Mouse (Mus musculus): ENCODE results near the gene 1700030K09Rik. TPM values are rescaled to one million over a fixed set of nuclear protein-coding genes. Genes with fewer than 3 reads are reported as not detected.

The 1700030K09Rik gene
- total RNA-seq (2017): 6.4 and 9.3 TPM in 2 replicates

DNA sequence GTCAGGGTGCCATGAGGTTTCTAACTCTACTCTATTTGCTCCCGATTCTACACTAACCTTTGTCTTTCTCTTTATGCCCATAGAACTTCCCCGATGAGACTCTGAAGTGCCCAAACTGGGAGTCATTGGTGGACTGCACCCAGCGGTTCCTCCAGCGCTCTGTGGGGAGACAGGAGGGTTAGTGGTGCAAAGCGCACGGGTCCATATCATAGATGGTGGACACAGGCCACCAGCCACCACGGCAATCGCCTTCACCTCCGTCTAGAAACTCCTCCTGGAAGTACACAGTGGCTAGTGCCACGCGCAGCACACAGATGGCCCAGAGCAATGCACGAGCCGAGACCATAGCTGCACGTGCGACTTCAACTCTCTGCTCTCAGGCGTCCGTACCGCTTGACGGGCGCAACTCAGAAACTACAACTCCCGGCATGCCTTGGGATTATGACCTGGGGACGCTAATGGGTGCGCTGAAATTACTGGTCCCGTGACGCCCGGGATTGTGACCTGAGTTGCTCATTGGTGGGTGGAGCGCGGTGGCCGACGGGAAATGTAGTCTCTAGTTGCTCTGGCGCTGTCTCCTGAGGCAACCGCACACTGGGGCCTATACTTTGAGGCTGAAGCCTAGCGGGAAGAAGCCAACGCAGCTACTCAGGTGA, at the start of gene 1700030K09Rik, which contains the start of gene Calr3:
1700030K09Rik (plus strand) TSS at position 543 of the 656 bp plus-strand sequence.
Calr3 (minus strand) TSS at position 533 of the 656 bp plus-strand sequence.
- ATAC-seq (replicated peaks in 1 of 2; ENCODE audit: insufficient read depth in 1 of 2, low FRiP score in 2 of 2, low TSS enrichment in 1 of 2, low read depth in 1 of 2, poor library complexity in 2 of 2, severe bottlenecking in 2 of 2): peak; percentile 100

DNA sequence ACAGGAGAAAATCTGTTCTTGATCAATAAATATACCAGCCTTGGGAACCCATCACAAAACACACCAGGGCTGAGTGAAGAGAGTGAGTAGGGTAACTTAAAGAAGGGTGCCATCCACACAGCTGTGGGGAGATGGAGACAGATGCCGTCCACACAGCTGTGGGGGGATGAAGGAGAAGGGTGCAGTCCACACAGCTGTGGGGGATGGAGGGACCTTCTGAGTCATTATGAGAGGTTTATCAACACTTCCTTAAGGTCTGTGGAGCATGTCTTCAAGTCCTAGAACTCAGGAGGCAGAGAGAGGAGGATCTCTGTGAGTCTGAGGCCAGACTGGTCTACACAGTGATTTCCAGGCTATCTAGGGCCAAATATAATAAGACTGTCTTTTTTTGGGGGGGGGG, 42.3 kb upstream of the 1700030K09Rik start:
- no peak for ATAC-seq (replicated peaks in 1 of 2; ENCODE audit: insufficient read depth in 1 of 2, low FRiP score in 2 of 2, low TSS enrichment in 1 of 2, low read depth in 1 of 2, poor library complexity in 2 of 2, severe bottlenecking in 2 of 2)

DNA sequence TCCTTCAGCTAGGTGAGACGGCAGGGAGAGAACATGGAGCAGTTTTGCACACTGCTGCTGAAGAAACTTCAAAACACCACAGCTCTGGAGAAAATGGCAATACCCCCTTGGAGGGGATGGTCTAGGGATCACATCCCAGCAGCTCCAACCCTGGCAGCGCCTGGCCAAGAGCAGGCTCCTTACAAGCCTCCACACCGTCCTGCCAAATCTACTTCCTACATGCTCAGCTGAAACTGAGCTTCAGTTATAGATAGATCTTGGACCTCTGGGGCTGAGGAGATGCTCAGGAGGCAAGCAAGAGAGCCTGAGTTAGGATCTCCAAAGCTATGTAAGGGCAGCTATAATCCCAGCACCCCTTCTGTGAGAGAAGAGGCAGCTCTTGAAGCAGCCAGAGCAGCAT, 40.7 kb upstream of the 1700030K09Rik start:
- no peak for ATAC-seq (replicated peaks in 1 of 2; ENCODE audit: insufficient read depth in 1 of 2, low FRiP score in 2 of 2, low TSS enrichment in 1 of 2, low read depth in 1 of 2, poor library complexity in 2 of 2, severe bottlenecking in 2 of 2)

DNA sequence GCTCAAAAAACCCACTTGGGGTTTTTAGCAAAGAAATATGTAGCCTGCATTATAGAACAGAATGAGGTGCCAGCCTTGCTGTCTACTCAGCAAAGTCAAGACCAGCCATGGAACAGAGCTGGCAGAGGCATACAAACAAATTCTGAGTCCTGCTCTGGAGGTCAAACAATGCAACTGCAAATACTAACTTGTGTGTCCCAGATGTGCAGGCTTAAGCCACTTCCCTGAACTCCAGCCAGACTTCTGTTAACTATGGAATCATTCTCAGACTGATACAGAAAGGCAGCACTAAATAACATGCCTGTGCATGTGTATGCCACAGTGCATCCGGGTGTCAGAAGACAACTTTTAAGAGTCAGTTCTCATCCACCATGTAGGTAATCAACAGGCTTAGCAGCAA, 35.8 kb upstream of the 1700030K09Rik start:
- ATAC-seq (replicated peaks in 1 of 2; ENCODE audit: insufficient read depth in 1 of 2, low FRiP score in 2 of 2, low TSS enrichment in 1 of 2, low read depth in 1 of 2, poor library complexity in 2 of 2, severe bottlenecking in 2 of 2): no peak

DNA sequence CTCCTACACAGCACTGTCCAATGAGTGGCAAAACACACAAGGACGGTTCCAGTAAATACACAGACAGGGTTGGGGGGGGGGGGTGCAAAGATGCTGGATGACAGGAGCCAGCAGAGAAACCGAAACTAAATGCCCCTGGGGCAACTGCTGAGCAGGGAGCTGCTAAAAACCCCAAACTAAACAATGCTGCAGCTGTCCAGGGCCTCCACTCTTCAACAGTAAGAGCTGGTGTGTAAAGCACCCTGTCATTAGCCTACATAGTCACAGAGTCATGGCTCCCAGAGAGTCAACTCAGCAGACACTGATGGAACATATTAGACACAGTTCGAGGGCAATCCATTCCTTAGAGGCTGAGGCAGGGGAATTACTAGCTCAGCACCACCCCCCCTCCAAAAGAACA, 34.2 kb upstream of the 1700030K09Rik start:
- no peak for ATAC-seq (replicated peaks in 1 of 2; ENCODE audit: insufficient read depth in 1 of 2, low FRiP score in 2 of 2, low TSS enrichment in 1 of 2, low read depth in 1 of 2, poor library complexity in 2 of 2, severe bottlenecking in 2 of 2)

DNA sequence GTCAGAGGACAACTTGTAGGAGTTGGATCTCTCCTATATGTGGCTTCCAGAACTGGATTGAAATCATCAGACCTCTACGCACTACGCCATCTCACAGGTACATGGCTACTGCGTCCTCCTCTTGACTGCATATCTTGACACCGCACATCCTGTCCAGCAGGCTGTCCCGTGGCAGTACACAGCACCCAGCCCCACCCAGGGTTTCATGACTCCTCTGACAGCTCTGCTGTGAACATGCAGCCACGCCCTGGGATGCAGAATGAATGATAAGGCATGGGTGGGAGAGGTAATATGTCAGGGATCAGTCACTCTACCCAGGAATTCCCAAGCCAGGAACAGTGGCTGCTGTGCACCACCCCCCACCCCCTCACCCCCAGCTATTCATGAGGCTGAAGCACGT, 29.8 kb upstream of the 1700030K09Rik start:
- no peak for ATAC-seq (replicated peaks in 1 of 2; ENCODE audit: insufficient read depth in 1 of 2, low FRiP score in 2 of 2, low TSS enrichment in 1 of 2, low read depth in 1 of 2, poor library complexity in 2 of 2, severe bottlenecking in 2 of 2)

DNA sequence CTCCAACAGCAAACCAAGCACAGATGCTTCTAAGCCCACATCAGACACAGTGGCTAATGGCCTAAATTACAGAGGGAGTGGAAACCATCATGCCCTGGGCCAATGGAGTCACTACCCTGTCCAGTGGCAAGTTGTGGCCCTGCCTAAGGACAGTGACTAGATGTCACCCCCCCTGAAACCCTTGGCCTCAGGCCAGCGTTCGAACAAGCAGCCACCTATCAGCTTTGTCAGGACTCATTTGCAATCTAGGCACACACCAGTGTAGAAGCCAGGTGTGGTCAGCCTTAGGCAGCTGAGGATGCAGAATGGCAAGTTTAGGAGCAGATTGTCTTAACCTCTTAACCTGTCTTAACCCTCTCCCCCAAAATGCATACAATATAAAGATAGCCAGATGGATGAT, 28.4 kb upstream of the 1700030K09Rik start:
- no peak for ATAC-seq (replicated peaks in 1 of 2; ENCODE audit: insufficient read depth in 1 of 2, low FRiP score in 2 of 2, low TSS enrichment in 1 of 2, low read depth in 1 of 2, poor library complexity in 2 of 2, severe bottlenecking in 2 of 2)

DNA sequence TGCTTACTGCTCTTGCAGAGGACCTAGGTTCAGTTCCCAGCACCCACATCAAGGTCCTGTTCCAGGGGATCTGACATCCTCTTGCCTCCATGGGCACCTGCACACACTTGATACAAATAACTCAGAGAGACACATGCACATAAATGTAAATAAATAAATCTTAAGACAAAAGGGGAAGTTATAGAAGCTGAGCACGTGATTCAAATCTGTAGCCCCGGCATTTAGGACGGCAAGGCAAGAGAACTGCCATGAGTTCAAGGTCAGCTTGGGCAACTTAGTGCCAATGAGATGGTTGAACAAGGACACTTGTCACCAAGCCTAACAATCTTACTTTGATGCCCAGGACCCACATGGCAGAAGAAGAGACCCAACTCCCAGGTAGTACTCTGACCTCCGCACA, 25.6 kb upstream of the 1700030K09Rik start:
- ATAC-seq (replicated peaks in 1 of 2; ENCODE audit: insufficient read depth in 1 of 2, low FRiP score in 2 of 2, low TSS enrichment in 1 of 2, low read depth in 1 of 2, poor library complexity in 2 of 2, severe bottlenecking in 2 of 2): no peak

DNA sequence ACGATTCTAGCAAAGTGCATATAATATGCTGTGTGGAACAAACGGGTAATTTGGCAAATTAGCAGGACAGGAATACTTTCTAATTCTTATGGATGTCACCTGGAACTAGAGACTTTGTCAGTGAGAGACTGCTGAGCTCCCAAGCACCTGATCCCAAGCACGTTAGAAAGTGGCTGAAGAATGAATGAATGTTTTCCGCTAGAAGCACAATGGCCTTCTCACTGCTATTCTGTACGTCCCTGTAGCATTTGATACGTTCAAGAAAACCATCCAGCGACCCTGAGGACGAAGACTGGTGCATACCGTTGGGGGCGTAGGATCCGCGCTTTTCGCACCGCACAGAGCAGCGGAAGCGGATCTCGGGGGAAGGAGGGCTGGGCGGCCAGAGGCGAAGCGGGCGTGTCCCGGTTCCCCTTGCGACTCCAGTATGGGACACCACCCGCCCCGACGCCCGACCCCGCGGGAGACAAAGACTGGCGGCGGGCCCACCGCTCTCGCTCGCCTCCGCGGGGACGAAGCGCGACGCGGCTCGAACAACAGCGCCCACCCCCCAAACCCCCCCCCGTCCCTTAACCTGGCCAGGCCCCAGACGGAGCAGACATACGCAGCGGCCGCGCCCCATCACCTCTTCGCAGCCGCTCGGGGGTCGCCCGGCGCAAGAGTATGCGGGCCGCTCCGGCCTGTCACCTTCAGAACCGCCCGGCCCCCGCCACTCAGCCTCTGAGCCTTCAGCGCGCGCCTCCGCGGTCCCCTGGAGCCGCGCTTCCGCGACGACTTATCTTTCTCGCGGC, 22.9 kb upstream of the 1700030K09Rik start:
- peak in 1 of 2 experiments; percentile 43; a peak in 2 of 4 replicates for ATAC-seq (replicated peaks in 1 of 2; ENCODE audit: insufficient read depth in 1 of 2, low FRiP score in 2 of 2, low TSS enrichment in 1 of 2, low read depth in 1 of 2, poor library complexity in 2 of 2, severe bottlenecking in 2 of 2)

DNA sequence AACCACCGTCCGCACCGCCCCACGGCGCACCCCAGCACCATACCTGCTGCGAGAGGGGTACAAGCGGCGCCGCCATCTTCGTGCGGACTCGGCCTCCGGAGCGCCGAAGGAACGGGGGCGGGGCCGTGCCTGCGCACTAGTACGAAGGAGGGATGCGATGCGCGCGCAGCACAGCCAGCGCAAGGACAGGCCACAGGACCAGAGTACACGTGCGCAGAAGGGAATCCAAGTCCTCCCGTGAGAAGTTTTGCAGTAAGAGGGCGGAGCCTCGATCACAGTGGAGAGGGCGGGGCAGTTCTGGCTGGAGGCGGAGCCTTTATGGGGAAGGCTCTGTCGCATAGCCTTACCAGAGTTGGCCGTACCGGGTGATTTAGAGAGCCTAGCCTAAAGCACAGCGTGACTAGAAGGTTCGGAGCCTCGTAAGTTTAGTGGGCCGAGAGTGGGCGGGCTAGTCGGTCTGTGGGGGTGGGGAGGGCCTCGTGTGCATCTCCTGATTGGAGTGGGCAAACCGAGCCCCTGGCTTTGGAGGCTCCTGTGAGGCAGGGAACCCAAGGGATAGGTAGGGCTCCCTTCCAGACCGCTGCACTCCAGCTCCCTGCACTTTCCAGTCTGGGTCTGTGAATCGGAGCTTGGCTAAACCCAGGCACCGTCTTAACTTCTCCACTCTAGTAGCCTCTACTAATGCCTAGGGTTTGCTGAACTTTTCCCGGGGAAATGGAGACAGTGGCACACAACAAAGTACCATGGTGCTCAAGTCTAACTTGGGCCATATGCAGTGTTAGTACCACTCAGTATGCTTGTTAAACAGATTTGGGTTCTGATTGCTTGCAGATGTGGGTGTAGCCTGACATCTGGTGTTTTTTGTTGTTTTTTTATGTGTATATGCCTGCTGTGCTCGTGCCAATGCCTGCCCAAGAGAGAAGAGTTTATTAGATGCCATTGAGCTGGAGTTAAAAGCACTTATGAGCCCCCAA, 22.0 kb upstream of the 1700030K09Rik start, which contains the start of gene Eps15l1:
Eps15l1 (minus strand) TSS at position 99 of the 974 bp plus-strand sequence.
- peak; percentile 95 to 97 for ATAC-seq (replicated peaks in 1 of 2; ENCODE audit: insufficient read depth in 1 of 2, low FRiP score in 2 of 2, low TSS enrichment in 1 of 2, low read depth in 1 of 2, poor library complexity in 2 of 2, severe bottlenecking in 2 of 2)

DNA sequence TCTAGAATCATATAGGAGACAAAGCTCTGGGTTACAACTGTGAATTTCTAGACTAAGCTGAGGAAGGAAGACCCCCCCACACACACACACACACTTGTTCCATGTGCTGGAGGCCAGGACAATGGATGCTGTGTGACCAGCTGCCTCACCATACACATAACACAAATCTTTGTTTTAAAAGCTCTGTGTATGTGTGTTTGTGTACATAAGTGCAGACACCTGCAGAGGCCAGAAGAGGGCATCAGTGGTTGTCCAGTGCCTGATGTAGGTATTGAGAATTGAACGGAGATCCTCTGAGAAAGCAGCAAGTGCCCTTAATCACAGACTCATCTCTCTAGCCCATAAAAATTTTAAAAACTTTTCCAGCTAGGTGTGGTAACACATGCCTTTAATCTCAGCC, 20.8 kb upstream of the 1700030K09Rik start:
- ATAC-seq (replicated peaks in 1 of 2; ENCODE audit: insufficient read depth in 1 of 2, low FRiP score in 2 of 2, low TSS enrichment in 1 of 2, low read depth in 1 of 2, poor library complexity in 2 of 2, severe bottlenecking in 2 of 2): no peak

DNA sequence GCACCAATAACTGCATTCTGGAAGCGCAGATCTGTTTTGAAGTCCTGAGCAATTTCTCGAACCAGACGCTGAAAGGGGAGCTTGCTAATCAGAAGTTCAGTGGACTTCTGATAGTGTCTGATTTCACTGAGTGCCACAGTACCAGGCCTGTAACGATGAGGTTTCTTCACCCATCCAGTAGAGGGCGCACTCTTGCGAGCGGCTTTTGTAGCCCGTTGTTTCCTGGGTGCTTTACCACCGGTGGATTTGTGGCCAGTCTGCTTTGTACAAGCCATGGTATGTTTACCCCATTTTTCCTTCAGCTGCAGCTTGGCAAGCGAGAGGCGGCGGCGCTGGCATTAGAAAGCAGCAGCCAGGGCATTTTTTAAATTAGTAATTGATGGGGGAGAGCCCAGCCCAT, 14.0 kb upstream of the 1700030K09Rik start:
- ATAC-seq (replicated peaks in 1 of 2; ENCODE audit: insufficient read depth in 1 of 2, low FRiP score in 2 of 2, low TSS enrichment in 1 of 2, low read depth in 1 of 2, poor library complexity in 2 of 2, severe bottlenecking in 2 of 2): no peak

DNA sequence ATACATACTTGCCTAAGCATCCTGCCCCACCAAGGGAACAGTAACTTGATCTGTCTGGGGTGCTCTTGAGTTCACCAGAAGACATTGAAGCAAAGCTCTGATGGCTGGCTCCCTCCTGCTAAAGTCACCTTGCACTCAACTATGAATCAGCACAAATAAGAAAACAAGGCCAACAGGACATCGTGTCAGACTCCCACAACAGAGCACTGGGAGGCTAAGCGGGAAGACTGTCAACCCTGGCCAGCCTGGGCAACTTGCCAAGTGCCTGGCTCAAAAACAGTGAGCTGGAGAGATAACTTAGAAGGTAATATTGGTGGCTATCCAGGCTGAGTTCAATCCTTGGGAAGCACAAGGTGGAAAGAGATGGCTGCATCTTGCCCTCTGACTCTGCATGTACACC, 8.7 kb upstream of the 1700030K09Rik start:
- ATAC-seq (replicated peaks in 1 of 2; ENCODE audit: insufficient read depth in 1 of 2, low FRiP score in 2 of 2, low TSS enrichment in 1 of 2, low read depth in 1 of 2, poor library complexity in 2 of 2, severe bottlenecking in 2 of 2): no peak

DNA sequence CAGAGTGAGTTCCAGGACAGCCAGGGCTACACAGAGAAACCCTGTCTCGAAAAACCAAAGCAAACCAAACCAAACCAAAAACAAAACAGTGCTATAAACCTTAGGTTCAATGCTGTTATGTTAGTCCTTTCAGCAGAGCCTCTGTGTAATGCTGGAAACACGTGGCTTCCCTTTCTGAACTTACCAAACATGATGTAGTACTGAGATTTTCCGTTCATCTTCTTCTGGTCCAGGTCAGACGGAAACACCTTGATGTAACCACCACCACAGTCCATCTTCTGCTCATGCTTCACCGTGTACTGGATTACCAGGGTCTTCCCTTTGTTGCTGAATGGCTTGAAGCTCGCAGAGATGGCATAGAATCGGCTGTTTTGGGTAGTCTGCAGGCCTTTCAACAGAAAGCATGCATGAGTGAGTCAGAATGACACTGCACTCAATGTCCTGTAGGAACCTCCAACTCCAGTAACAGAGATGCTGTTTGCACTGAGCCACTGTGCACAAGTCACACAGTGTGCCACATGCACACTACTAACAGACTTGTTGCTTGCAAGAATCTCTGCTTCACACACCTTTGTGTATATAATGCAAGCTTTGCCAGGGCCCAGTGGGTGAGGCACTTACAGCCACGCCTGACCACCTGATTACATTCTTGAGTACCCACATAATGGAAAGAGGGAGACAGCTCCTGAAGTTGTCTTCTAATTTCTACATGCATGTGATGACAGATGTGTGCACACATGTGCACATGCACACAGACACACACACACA, 5.2 kb upstream of the 1700030K09Rik start:
- no peak for ATAC-seq (replicated peaks in 1 of 2; ENCODE audit: insufficient read depth in 1 of 2, low FRiP score in 2 of 2, low TSS enrichment in 1 of 2, low read depth in 1 of 2, poor library complexity in 2 of 2, severe bottlenecking in 2 of 2)

DNA sequence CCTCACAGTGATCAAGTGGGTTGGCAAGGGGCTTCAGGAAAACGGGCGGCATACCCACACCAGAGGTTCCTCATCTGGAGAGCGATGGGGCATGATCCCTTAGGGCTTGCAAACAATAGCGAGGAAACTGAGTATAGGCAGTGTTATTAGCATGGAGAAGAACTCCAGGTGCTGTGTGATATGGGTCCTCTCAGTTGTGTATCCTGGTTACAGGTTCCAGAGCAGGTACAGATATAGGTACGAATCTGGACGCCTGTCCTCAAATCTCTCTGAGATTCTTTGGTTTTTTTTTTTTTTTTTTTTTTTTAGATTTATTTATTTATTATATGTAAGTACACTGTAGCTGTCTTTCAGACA, 292 bp downstream of the 1700030K09Rik start:
- no peak; a peak in 1 of 4 replicates for ATAC-seq (replicated peaks in 1 of 2; ENCODE audit: insufficient read depth in 1 of 2, low FRiP score in 2 of 2, low TSS enrichment in 1 of 2, low read depth in 1 of 2, poor library complexity in 2 of 2, severe bottlenecking in 2 of 2)

DNA sequence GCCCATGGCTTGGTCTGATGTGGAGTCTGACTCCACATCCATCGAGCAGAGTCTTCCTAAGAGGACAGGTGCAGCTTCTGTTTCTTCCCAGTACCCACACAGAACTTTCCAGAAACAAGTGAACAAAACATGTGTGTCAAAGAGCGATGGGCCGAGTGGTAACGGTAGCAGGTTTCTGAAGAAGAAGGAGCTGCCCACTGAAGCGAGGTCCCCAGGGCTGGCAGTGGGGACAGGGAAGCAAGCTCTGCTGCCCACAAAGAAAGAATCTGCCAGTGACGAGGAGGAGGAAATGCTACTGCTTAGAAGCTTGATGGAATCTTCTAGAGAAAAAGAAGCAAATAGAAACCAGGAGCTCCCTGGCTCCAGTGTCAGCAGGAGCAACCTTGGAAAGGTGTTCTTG, 1.4 kb downstream of the 1700030K09Rik start:
- no peak for ATAC-seq (replicated peaks in 1 of 2; ENCODE audit: insufficient read depth in 1 of 2, low FRiP score in 2 of 2, low TSS enrichment in 1 of 2, low read depth in 1 of 2, poor library complexity in 2 of 2, severe bottlenecking in 2 of 2)

DNA sequence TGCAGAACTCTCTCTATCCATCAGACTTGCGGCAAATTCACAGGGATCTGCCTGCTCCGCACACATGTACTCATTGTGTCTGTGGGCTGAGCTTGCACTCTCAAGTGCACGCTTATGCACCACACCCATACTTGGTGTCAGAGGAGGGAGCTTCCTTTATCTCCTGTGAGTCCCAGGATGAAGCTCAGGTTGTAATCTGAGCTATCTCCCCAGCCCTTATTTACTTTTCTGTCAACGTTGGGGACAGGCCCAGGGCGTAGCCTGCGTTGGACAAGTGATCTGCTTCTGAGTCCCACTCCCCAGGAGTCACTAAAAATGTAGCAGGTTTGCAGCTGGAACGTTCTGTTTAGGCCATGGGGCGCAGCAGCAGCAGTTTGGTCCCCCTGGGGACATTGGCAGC, 7.8 kb downstream of the 1700030K09Rik start:
- ATAC-seq (replicated peaks in 1 of 2; ENCODE audit: insufficient read depth in 1 of 2, low FRiP score in 2 of 2, low TSS enrichment in 1 of 2, low read depth in 1 of 2, poor library complexity in 2 of 2, severe bottlenecking in 2 of 2): no peak

Data from hematopoietic stem cell, adult 5-6 weeks (primary cell).